Mouse (Mus musculus): ENCODE measurements around the gene Olfr98. TPM values are rescaled to one million over a fixed set of nuclear protein-coding genes. Genes with fewer than 3 reads are reported as not detected.
"Not testable (repeated sequence)": the region's sequence is repeated elsewhere in the genome, so short reads cannot be mapped to it uniquely, and the experiment has no call there.

The Olfr98 gene
- not detected for total RNA-seq (2018; cell fraction: chromatin; rRNA removed)
- not detected for total RNA-seq (2018; cell fraction: cytosol; rRNA removed)
- total RNA-seq (2018; cell fraction: nucleus; rRNA removed): not detected
- polyA plus RNA-seq (2018): not detected in 3 replicates

DNA sequence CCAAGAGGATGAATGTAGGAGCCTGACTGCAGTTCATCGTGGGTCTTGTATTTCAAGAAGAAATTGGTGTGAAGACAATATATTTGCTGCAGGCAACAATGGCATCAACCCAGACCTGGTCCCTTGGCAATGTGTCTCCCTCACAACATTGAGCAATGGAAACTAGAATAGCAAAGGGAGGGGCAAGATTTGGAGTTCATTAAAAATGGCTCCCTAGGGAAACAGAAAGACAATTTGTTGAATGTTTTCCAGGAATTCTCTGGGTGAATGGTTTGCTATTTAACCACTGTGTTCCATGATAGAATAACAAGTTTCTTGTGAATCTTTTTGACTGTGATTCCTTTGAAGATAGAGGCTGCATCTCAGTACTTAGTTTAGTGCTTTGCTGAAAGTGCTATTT lies at the start of gene Olfr98:
Gene Olfr98, minus strand, starts transcription at position 124 of the 400 bp plus-strand sequence.
- no peak within 1 kb of the TSS for H3K27ac ChIP-seq
- H3K4me3 ChIP-seq (ENCODE audit: inconsistent target): no peak within 1 kb of the TSS
- no peaks in the 10 kb centered on the region for H3K36me3 ChIP-seq (ENCODE audit: inconsistent target)
- H3K79me2 ChIP-seq (ENCODE audit: inconsistent target): no peaks in the 10 kb centered on the region
- WGBS (ENCODE audit: missing documents): 90% methylated on average over 1 of the region's 1 CpGs

GRCm38 (mm10) chr17:37310146-37310699 lies 46.7 kb upstream of the Olfr98 start:
- Histone ChIP-seq H3K27ac (no peak overlapping the region), H3K36me3 (ENCODE audit: inconsistent target) (no peaks in the 10 kb centered on the region), H3K4me3 (ENCODE audit: inconsistent target) (no peak overlapping the region), H3K79me2 (ENCODE audit: inconsistent target) (no peaks in the 10 kb centered on the region)
- WGBS (ENCODE audit: missing documents): 62% methylated on average over 2 of the region's 2 CpGs

- Histone ChIP-seq H3K4me3 (ENCODE audit: inconsistent target) (no peak overlapping the region), H3K79me2 (ENCODE audit: inconsistent target) (no peaks in the 10 kb centered on the region), H3K36me3 (ENCODE audit: inconsistent target) (no peaks in the 10 kb centered on the region), H3K27ac (no peak overlapping the region)
- 30% methylated on average over 4 of the region's 4 CpGs for WGBS (ENCODE audit: missing documents)
These were observed 44.9 kb upstream of the Olfr98 start for GRCm38 (mm10) chr17:37308483-37308882.

- Histone ChIP-seq H3K79me2 (ENCODE audit: inconsistent target) (no peaks in the 10 kb centered on the region), H3K27ac (no peak within 1 kb of the TSS), H3K4me3 (ENCODE audit: inconsistent target) (no peak within 1 kb of the TSS), H3K36me3 (ENCODE audit: inconsistent target) (no peaks in the 10 kb centered on the region)
- WGBS (ENCODE audit: missing documents): 87% methylated on average over 4 of the region's 4 CpGs
These were observed 40.7 kb upstream of the Olfr98 start, which contains the start of gene Olfr101 for GRCm38 (mm10) chr17:37304213-37304612. Gene Olfr101 (minus strand): TSS chr17:37304313.

GRCm38 (mm10) chr17:37283360-37283759 lies 19.8 kb upstream of the Olfr98 start, which contains the start of gene Olfr99:
Gene Olfr99 (minus strand): TSS chr17:37283460.
- Histone ChIP-seq H3K4me3 (ENCODE audit: inconsistent target) (no peak within 1 kb of the TSS), H3K79me2 (ENCODE audit: inconsistent target) (no peaks in the 10 kb centered on the region), H3K36me3 (ENCODE audit: inconsistent target) (peaks cover 10% of the 10 kb centered on the region; the same call in 1 of the 2 replicates), H3K27ac (no peak within 1 kb of the TSS)
- WGBS (ENCODE audit: missing documents): 100% methylated on average over 1 of the region's 1 CpGs

DNA sequence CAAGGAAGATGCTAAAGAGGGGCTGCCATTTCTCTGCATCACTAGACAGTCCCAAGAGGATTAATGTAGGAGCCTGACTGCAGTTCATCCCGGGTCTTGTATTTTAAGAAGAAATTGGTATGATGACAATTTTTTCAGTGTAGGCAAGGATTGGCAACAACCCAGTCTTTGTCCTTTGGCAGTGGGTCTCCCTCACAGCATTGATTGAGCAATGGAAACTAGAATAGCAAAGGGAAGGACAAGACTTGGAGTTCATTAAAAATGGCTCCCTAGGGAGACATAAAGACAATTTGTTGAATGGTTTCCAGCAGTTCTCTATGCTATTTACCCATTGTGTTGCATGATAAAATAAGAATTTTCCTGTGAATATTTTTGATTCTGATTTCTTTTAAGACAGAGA lies 16.8 kb upstream of the Olfr98 start:
- H3K4me3 ChIP-seq (ENCODE audit: inconsistent target): no peak overlapping the region
- H3K79me2 ChIP-seq (ENCODE audit: inconsistent target): no peaks in the 10 kb centered on the region
- H3K36me3 ChIP-seq (ENCODE audit: inconsistent target): peaks cover 28% of the 10 kb centered on the region; the same call in 1 of the 2 replicates
- H3K27ac ChIP-seq: no peak overlapping the region
- WGBS (ENCODE audit: missing documents): 100% methylated on average over 1 of the region's 1 CpGs

- Histone ChIP-seq H3K27ac (peak overlapping the region; percentile 37), H3K36me3 (ENCODE audit: inconsistent target) (peaks cover 47% of the 10 kb centered on the region; the same call in 1 of the 2 replicates), H3K4me3 (ENCODE audit: inconsistent target) (no peak overlapping the region), H3K79me2 (ENCODE audit: inconsistent target) (peaks cover 30% of the 10 kb centered on the region; the same call in 1 of the 2 replicates)
These were observed 13.0 kb upstream of the Olfr98 start for GRCm38 (mm10) chr17:37276573-37276972.

DNA sequence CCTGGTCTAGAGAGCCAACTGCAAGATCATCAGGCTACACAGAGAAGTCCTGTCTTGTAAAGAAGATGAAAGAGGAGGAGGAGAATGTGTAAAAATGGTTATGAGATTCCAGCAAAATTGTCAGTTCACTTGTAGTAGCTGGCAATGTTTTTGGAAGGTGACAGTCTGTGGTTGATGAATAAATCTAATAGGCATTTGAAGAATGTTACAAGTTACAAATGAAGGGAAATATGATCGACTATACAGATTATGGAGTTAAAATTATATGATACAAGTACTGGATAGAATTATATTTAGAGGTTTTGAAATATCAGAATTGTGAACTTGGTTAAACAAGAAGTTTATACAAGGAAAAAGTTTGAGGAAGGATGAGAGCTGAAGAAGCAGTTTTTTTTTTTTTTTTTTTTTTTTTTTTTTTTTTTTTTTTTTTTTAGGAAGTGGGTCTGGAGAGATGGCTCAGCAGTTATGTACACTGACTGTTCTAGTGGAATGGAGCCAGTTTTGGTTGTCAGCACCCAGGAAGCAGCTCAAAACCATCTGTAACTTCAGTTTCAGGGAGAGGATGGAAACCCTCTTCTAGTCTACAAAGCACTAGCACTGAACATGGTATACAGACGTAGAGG lies 12.2 kb upstream of the Olfr98 start:
- Histone ChIP-seq H3K79me2 (ENCODE audit: inconsistent target) (peaks cover 38% of the 10 kb centered on the region; the same call in 1 of the 2 replicates), H3K4me3 (ENCODE audit: inconsistent target) (no peak overlapping the region), H3K36me3 (ENCODE audit: inconsistent target) (peaks cover 47% of the 10 kb centered on the region; the same call in 1 of the 2 replicates), H3K27ac (peak overlapping the region; percentile 72)
- 60% methylated on average over 2 of the region's 2 CpGs for WGBS (ENCODE audit: missing documents)

GRCm38 (mm10) chr17:37270702-37271092 lies 7.1 kb upstream of the Olfr98 start:
- H3K79me2 ChIP-seq (ENCODE audit: inconsistent target): peaks cover 44% of the 10 kb centered on the region; the same call in 1 of the 2 replicates
- peaks cover 18% of the 10 kb centered on the region; the same call in 1 of the 2 replicates for H3K36me3 ChIP-seq (ENCODE audit: inconsistent target)
- 4% methylated on average over 8 of the region's 8 CpGs for WGBS (ENCODE audit: missing documents)
- peak overlapping the region; percentile 91 for H3K27ac ChIP-seq
- peak overlapping the region; percentile 96 for H3K4me3 ChIP-seq (ENCODE audit: inconsistent target)

GRCm38 (mm10) chr17:37270058-37270701 lies 6.6 kb upstream of the Olfr98 start, which contains the start of gene H2-M3:
Gene H2-M3 (plus strand): TSS chr17:37270220.
- H3K27ac ChIP-seq: peak within 1 kb of the TSS; percentile 91
- under 1% methylated on average over 26 of the region's 26 CpGs for WGBS (ENCODE audit: missing documents)
- H3K36me3 ChIP-seq (ENCODE audit: inconsistent target): peaks cover 18% of the 10 kb centered on the region; the same call in 1 of the 2 replicates
- peaks cover 44% of the 10 kb centered on the region; the same call in 1 of the 2 replicates for H3K79me2 ChIP-seq (ENCODE audit: inconsistent target)
- peak within 1 kb of the TSS; percentile 96 for H3K4me3 ChIP-seq (ENCODE audit: inconsistent target)

GRCm38 (mm10) chr17:37250544-37250943 lies 13.0 kb downstream of the Olfr98 start:
- no peak overlapping the region for H3K27ac ChIP-seq
- no peaks in the 10 kb centered on the region for H3K36me3 ChIP-seq (ENCODE audit: inconsistent target)
- H3K4me3 ChIP-seq (ENCODE audit: inconsistent target): no peak overlapping the region
- 0% methylated on average over 1 of the region's 1 CpGs for WGBS (ENCODE audit: missing documents)
- H3K79me2 ChIP-seq (ENCODE audit: inconsistent target): no peaks in the 10 kb centered on the region

DNA sequence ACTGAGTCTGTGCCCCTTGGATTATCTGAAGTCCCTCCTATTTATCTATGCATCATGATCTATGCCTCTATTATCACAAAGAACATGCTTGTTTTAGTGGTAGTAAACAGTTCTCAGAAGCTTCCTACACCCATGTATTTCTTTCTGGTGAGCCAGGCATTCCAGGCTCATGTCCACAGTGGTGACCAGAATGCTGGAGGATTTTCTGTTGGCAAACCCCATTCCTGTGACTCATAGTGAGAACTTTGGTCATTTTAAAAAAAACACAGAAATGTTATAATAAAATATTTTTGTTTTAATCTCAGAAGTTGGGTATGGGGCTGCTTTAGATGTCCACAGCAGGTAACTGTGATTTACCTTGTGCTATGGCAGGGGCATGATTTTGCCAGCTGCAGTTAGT lies 14.1 kb downstream of the Olfr98 start:
- Histone ChIP-seq H3K4me3 (ENCODE audit: inconsistent target) (no peak overlapping the region), H3K79me2 (ENCODE audit: inconsistent target) (no peaks in the 10 kb centered on the region), H3K27ac (no peak overlapping the region), H3K36me3 (ENCODE audit: inconsistent target) (no peaks in the 10 kb centered on the region)

- no peaks in the 10 kb centered on the region for H3K36me3 ChIP-seq (ENCODE audit: inconsistent target)
- 22% methylated on average over 5 of the region's 5 CpGs for WGBS (ENCODE audit: missing documents)
- H3K79me2 ChIP-seq (ENCODE audit: inconsistent target): no peaks in the 10 kb centered on the region
- no peak overlapping the region for H3K27ac ChIP-seq
- H3K4me3 ChIP-seq (ENCODE audit: inconsistent target): no peak overlapping the region
These were observed 16.8 kb downstream of the Olfr98 start for GRCm38 (mm10) chr17:37246715-37247114.

- Histone ChIP-seq H3K36me3 (ENCODE audit: inconsistent target) (no peaks in the 10 kb centered on the region), H3K79me2 (ENCODE audit: inconsistent target) (no peaks in the 10 kb centered on the region), H3K27ac (no peak overlapping the region), H3K4me3 (ENCODE audit: inconsistent target) (no peak overlapping the region)
- 55% methylated on average over 3 of the region's 3 CpGs for WGBS (ENCODE audit: missing documents)
These were observed 21.4 kb downstream of the Olfr98 start for GRCm38 (mm10) chr17:37242198-37242597.

- H3K27ac ChIP-seq; H3K4me3 ChIP-seq (ENCODE audit: inconsistent target); H3K36me3 ChIP-seq (ENCODE audit: inconsistent target); H3K79me2 ChIP-seq (ENCODE audit: inconsistent target): not testable (repeated sequence)
- WGBS (ENCODE audit: missing documents): 89% methylated on average over 2 of the region's 2 CpGs
These were observed 26.3 kb downstream of the Olfr98 start, which contains the start of gene Olfr97 for GRCm38 (mm10) chr17:37237230-37237629. Gene Olfr97 (minus strand): TSS chr17:37237330.

Data from macrophage (primary cell).